Mouse (Mus musculus) heart, embryonic 14.5 days (tissue): ENCODE measurements around the gene Acaca. TPM values are rescaled to one million over a fixed set of nuclear protein-coding genes. Genes with fewer than 3 reads are reported as not detected.

Source experiments
- ATAC-seq: fragments of 200-750 bp; cut with Nextera tagmentation; 2 replicates; pipeline ENCODE4 v1.8.0; 2017; ENCODE audit warnings: low read depth, moderate TSS enrichment; ENCODE audit not compliant: insufficient number of reproducible peaks, insufficient read depth, low FRiP score
- H3K27ac ChIP-seq, 2 experiments: fragments of 200-500 bp in 1 of 2; fragments of 300-500 bp in 1 of 2; sonication (generic) in 1 of 2; replicated peaks in 1 of 2; 2 replicates each; pipeline ENCODE4 v1.5.1; 2012 to 2014; ENCODE audit warnings: low read depth in 2 of 2, low read length in 2 of 2, control low read depth in 1 of 2, mild to moderate bottlenecking in 1 of 2, mixed read lengths in 1 of 2; ENCODE audit not compliant: control insufficient read depth in 1 of 2, insufficient read depth in 1 of 2
- H3K27me3 ChIP-seq: fragments of 300-500 bp; sonication (generic); 2 replicates; pipeline ENCODE4 v1.6.1; 2014; ENCODE audit warnings: mild to moderate bottlenecking, low read length, control low read depth; ENCODE audit not compliant: control insufficient read depth, insufficient read depth
- H3K36me3 ChIP-seq: fragments of 300-500 bp; sonication (generic); 2 replicates; pipeline ENCODE4 v1.6.1; 2014; ENCODE audit warnings: mild to moderate bottlenecking, control low read depth, low read length, mixed read lengths; ENCODE audit not compliant: control insufficient read depth, insufficient read depth
- H3K4me1 ChIP-seq, 2 experiments: fragments of 200-500 bp in 1 of 2; fragments of 300-500 bp in 1 of 2; sonication (generic) in 1 of 2; 2 replicates each; pipeline ENCODE4 v1.6.1; 2012 to 2014; ENCODE audit warnings: low read length in 2 of 2, control low read depth in 1 of 2, mixed read lengths in 1 of 2; ENCODE audit not compliant: control insufficient read depth in 2 of 2, insufficient read depth in 2 of 2
- H3K4me2 ChIP-seq: fragments of 300-500 bp; sonication (generic); 2 replicates; pipeline ENCODE4 v1.6.1; 2014; ENCODE audit warnings: mild to moderate bottlenecking, low read length
- H3K4me3 ChIP-seq, 2 experiments: fragments of 200-500 bp in 1 of 2; fragments of 300-500 bp in 1 of 2; sonication (generic) in 1 of 2; 2 replicates each; pipeline ENCODE4 v1.5.1; 2012 to 2014; ENCODE audit warnings: low read length in 2 of 2, mild to moderate bottlenecking in 2 of 2, control low read depth in 1 of 2, low read depth in 1 of 2, moderate library complexity in 1 of 2; ENCODE audit not compliant: control insufficient read depth in 1 of 2, insufficient read depth in 1 of 2
- H3K9ac ChIP-seq: fragments of 300-500 bp; sonication (generic); 2 replicates; pipeline ENCODE4 v1.6.1; 2014; ENCODE audit warnings: mild to moderate bottlenecking, low read length
- H3K9me3 ChIP-seq: fragments of 300-500 bp; sonication (generic); 2 replicates; pipeline ENCODE4 v1.6.1; 2016; ENCODE audit warnings: low read length, control low read depth; ENCODE audit not compliant: control insufficient read depth
- WGBS: fragments of 180-500 bp; shearing (Covaris S2); extraction: QIAGEN DNeasy Blood & Tissue Kit; methylation state at CpG from one replicate; pipeline ENCODE4 v1.1.7; 2014; 5-methylcytosine and 5-hydroxymethylcytosine counted together
- polyA plus RNA-seq: library from polyadenylated mRNA; unstranded; fragments of >200 nt; fragmentation: Nextera tagmentation; extraction: Ambion mirVana; gene quantifications from 2 replicates; pipeline ENCODE4 v1.2.1, GENCODE M21; 2014

Acaca gene
- polyA plus RNA-seq, 1 experiment from 2014 or later: 8.3 TPM

DNA sequence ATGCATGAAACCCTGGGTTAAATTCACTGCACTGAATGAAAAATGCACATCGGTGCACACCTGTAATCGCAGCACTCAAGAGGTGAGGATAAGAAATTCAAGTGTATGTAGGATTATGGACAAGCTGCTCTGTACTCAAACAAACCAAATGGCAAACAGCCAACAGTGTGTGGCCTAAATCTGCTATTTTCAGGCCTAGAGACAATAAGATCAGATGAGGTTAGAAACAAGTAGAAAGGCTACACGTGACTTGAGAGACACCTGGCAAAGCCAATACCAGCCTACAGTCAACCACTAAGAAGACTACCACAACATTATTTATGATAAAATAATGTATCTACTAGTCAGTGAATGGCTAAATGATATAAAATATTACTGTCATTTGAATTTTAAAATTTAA is 310.9 kb downstream of the Acaca start:
- 78% methylated on average over 3 of the region's 3 CpGs for WGBS
- no peaks in the 10 kb centered on the region; a peak in 1 of 4 replicates for H3K4me1 ChIP-seq
- ATAC-seq: no peak

DNA sequence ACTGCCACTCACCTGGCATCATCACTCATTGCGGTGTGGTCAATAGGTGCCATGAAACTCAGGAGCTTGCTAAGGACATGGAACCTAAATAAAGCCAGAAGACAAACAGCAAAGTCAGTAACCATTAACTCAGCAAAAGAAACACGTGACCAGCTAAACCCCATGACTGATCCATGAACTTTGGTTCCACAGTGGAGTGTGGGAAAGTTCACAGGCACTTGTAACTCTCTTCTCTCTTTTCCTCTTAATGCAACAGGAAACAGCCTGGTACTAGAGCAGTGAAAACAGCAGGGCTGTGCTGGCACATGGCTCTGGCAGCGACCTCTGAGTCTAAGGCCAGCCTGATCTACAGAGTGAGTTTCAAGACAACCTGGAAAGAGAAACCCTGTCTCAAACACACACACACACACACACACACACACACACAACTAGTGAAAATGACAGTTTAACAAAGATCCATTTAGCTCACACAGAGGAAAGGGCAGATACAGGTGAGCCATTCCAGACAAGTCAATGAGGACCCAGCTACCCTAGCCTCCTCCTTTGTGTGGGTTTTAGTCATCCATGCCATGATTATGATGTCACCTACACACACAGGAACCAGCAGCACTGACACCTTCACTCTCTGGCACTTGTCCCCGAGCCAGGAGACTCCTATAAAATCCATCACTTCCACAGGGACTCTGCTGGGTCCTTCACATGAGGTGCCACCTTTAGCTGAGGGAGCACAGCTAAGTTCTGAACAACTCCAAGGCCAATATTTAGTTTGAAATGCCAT is 313.3 kb downstream of the Acaca start:
- Histone ChIP-seq H3K27ac (no peak overlapping the region), H3K4me3 (no peak overlapping the region), H3K9me3 (no peaks in the 10 kb centered on the region), H3K4me2 (no peak overlapping the region), H3K4me1 (no peaks in the 10 kb centered on the region; a peak in 1 of 4 replicates), H3K9ac (no peak overlapping the region), H3K27me3 (no peaks in the 10 kb centered on the region), H3K36me3 (peaks cover 20% of the 10 kb centered on the region)
- ATAC-seq: no peak
- WGBS: 85% methylated on average over 4 of the region's 4 CpGs

More for the DNA sequence above, 310.9 kb downstream of the Acaca start:
- Histone ChIP-seq H3K4me2 (no peak overlapping the region), H3K27me3 (no peaks in the 10 kb centered on the region), H3K36me3 (peaks cover 16% of the 10 kb centered on the region), H3K9ac (no peak overlapping the region), H3K27ac (no peak overlapping the region), H3K9me3 (no peaks in the 10 kb centered on the region), H3K4me3 (no peak overlapping the region)

Other genes starting within 250 kb of the Acaca start
- 19.7 and 21.8 TPM in 2 replicates for gene Ddx52, start 187.6 kb upstream of the Acaca start, polyA plus RNA-seq
- gene Synrg, start 165.2 kb upstream of the Acaca start, polyA plus RNA-seq: 8.0 and 10.8 TPM in 2 replicates
- gene Dusp14, start 60.4 kb upstream of the Acaca start, polyA plus RNA-seq: 4.2 and 5.0 TPM in 2 replicates
- 16.8 and 16.9 TPM in 2 replicates for gene Tada2a, start 72 bp upstream of the Acaca start, polyA plus RNA-seq
- gene Gm11437, start 37.8 kb downstream of the Acaca start, polyA plus RNA-seq: not detected in 2 replicates